Mouse (Mus musculus) liver, embryonic 15.5 days (tissue): ENCODE data around the gene Angel1. TPM values are rescaled to one million over a fixed set of nuclear protein-coding genes. Genes with fewer than 3 reads are reported as not detected.

Experiments used
- polyA plus RNA-seq: library from polyadenylated mRNA; unstranded; fragments of >200 nt; fragmentation: Nextera tagmentation; extraction: Ambion mirVana; gene quantifications from 2 replicates; pipeline ENCODE4 v1.2.1, GENCODE M21; 2015

Gene Angel1
- polyA plus RNA-seq, 1 experiment from 2014 or later: 1.0 TPM

Other genes with a start within 250 kb of the Angel1 start
- gene Vash1, start 47.8 kb downstream of the Angel1 start, polyA plus RNA-seq: 0.88 and 0.93 TPM in 2 replicates
- gene Lrrc74a, start 7.9 kb upstream of the Angel1 start, polyA plus RNA-seq: not detected in 2 replicates
- 2.8 and 3.1 TPM in 2 replicates for gene Irf2bpl, start 158.3 kb upstream of the Angel1 start, polyA plus RNA-seq
- gene Cipc, start 220.6 kb upstream of the Angel1 start, polyA plus RNA-seq: 7.8 and 8.2 TPM in 2 replicates